Mouse (Mus musculus): ENCODE data around the gene Alx1.

DNA sequence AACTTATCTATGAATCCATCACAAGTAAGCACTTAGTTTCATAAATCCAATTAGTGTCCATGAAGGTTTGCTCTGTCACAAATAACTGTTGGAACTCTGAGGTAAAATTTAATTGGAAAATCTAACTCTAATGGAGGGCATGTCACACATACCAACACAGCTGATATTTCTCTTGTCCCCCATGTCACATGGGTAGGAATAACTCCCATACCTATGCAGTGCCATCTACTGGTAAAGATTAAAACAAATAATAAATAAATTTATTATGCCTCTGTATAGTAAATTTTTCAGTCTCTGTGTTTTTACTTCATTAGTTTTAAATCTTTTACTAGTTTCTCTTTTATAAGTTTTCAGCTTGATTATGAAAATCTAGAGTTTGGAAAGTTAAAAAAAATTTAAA is 30.4 kb downstream of the Alx1 start:
- TF ChIP-seq GATA1 (IDR thresholded peaks at IDR 0.05; ENCODE audit: low read length) (no peak), TAL1 (IDR thresholded peaks at IDR 0.05; ENCODE audit: low read length) (no peak)

Data from erythroblast, embryonic 14.5 days (primary cell).